Mouse (Mus musculus): ENCODE results near the gene Wnt2b.

Wnt2b gene

DNA sequence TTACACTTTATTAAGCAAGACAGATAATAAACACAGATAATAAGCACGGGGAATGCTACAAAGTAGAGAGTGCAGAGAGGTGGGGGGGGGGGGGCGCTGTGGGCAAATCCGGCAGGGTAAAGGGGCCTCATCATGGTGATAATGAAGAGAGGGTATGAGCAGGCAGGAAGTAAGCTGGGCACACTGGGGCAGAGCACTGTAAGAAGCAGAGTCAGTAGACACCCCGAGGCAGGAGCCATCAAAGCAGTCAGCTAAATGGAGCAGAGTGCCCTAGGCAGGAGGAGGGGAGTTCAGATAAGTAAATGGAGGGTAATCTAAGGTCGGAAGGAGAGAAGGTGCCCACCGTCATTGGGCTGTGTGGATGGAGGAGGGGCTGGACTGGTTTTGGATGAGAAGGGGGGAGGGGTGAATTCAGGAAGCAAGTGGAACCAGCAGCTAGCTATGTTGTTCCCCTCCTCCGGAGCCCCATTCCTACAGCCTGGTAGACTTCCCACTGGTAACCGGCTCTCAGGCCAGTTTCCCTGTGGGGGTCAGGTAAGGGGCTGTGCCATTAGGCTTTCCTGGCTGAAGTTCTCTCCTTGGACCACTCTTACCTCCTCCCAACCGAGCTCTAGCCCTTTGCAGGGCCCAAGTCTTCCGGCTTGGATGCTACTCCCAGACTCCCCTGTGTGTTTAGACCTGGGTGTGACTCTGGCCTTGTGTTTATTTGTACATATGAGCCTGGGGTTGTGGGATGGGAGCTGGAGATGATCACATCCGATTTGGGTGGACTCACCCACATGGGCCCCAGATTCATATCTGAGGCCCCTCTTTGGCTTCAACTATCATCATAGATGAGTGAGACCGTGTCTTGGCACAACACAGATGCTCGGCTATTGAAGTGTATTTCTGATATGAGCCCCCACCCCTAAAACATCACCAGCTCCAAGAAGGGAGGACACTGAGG is 1.9 kb upstream of the Wnt2b start:
- DNase-seq (ENCODE audit: low spot score), result no peak

DNA sequence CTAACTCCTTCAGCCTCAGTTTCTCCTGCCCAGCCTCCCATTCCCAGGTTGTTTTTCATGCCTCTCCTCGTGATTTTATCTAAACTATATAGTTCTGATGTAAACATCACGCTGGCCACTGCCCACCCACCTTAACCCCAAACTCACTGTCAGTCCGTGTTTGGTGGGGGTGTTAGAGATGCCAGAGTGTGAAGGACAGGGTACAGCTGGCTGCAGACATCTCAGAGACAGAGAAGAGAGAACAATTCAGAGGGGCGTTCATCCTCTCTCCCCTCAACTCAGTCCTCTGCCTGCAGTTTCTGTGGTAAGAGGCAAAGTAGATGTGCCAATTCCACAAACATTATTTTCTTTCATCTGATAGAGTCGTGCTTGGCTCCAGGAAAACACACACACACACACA is 1.1 kb upstream of the Wnt2b start:
- no peak for DNase-seq (ENCODE audit: low spot score)

- no peak for DNase-seq (ENCODE audit: low spot score)
These were observed 455 bp upstream of the Wnt2b start for GRCm38 (mm10) chr3:104962141-104962611.

- no peak for DNase-seq (ENCODE audit: low spot score)
These were observed 1.4 kb downstream of the Wnt2b start for GRCm38 (mm10) chr3:104960026-104961000.

DNA sequence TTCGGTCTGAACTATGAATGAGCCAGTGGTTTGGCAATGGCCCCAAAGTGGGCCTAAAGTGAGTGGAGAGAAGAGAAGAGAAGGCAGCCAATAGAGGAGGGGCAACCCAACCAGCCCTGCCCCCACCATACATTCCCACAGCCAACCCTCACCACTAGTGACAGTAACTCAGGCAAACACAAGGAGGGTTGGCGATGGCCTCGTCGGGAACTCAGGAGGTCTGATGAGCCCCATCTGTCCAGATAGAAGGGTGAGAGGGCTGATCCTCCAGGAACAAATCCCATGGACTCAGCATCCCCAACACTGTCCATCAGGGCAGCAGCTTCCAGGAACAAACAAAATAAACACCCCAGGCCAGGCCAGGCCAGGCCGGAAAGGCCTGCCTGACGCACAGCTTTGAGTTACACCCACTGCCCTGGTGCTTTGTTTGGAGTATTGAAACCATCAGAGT is 5.6 kb downstream of the Wnt2b start:
- DNase-seq (ENCODE audit: low spot score), result peak; percentile 75

- no peak for DNase-seq (ENCODE audit: low spot score)
These were observed 7.2 kb downstream of the Wnt2b start for GRCm38 (mm10) chr3:104954551-104954950.

DNA sequence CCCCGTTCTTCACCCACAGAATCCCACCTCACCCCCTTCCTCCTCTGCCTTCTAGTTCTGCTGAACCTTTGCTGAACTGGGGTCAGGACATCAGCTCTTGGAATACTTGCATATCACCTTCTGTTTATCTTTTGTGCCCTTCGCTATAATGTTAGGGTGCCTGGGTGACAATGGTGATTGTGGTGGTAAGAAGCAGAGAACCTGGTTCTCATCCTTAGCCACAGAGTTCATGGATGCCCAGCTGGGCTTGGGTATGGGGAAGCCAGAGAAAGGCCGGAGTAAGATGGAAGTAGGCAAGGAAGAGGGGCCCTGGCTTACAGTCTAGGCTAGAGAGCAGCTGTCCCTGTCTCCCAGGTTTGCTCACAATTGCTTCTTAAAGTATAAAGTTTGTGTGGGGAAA is 7.6 kb downstream of the Wnt2b start:
- no peak for DNase-seq (ENCODE audit: low spot score)

GRCm38 (mm10) chr3:104952891-104953670 is 8.6 kb downstream of the Wnt2b start:
- no peak for DNase-seq (ENCODE audit: low spot score)

DNA sequence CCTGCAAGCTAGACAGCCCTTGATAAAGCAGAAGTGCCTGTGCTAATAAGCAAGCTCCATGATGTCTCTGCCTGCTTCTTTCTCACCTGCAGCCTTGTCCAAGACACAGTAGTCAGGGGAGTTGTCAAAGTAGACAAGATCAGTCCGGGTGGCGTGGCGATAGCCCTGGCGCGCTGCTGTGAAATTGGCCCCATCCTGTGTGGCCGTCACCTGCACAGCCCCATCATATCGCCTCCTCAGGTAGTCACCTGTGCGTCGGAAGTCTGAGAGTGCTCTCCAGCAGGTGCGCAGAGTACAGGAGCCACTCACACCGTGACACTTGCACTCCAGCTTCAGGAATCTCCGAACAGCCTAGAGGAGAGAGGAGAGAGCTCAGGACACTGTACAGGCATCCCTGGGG is 10.8 kb downstream of the Wnt2b start:
- no peak for DNase-seq (ENCODE audit: low spot score)

DNA sequence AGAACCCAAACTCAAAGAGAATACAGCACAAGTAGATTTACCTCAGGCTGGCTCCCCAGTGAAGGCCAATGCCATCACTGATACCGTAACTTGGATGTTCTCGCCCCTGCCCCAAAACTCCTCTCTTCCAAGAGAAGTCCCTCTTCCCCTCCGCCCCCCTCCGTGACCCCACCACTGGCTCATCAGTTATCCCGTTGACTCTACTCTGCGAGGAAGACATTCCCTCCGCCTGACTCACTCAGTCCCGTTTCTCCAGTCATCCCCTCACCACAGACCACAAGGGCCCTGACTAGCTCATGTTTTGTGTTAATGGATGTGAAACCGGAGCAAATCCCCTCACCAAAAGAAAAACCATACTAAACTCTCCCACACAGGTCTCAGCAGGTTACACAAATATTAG is 16.8 kb downstream of the Wnt2b start:
- no peak for DNase-seq (ENCODE audit: low spot score)

- DNase-seq (ENCODE audit: low spot score), result no peak
These were observed 18.4 kb downstream of the Wnt2b start for GRCm38 (mm10) chr3:104943333-104943732.

DNA sequence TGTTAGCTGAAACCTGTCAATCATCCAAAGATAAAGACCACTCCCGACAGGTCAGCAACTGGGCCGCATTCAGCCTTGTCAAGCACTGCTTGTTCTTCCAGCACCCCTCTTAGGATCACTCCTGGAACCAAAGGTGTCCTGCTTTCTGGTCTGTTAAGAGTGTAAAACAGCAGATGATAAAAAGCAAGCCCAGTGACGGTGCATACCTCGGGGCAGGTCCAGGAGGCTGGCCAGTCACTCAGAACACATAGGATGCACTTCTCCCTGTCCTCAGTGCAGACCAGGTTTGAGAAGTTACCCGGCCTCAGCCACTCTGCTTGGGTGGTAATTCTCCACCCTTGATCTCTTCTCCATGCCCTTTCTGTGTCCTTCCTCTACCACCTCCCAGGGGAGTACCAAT is 19.0 kb downstream of the Wnt2b start:
- DNase-seq (ENCODE audit: low spot score), result no peak

DNA sequence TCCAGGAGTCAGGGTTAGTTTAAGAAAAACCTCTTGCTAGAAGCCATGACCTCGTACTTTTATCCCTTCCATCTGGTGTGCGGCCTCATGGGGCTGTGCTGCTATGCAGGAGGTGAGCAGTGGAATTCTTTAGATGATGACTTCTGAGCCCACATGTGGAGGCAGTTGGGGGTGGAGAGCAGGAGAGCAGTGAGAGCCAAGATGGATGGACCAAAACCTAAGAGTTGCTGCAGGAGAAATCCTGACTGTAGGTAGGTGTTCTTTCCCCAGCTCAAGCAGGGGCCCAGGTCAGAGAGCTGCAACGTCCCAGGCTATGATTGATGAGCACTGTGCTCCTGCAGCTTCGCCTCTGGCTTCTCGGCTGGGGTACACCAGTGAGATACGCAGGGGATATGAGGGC is 21.0 kb downstream of the Wnt2b start:
- no peak for DNase-seq (ENCODE audit: low spot score)

DNA sequence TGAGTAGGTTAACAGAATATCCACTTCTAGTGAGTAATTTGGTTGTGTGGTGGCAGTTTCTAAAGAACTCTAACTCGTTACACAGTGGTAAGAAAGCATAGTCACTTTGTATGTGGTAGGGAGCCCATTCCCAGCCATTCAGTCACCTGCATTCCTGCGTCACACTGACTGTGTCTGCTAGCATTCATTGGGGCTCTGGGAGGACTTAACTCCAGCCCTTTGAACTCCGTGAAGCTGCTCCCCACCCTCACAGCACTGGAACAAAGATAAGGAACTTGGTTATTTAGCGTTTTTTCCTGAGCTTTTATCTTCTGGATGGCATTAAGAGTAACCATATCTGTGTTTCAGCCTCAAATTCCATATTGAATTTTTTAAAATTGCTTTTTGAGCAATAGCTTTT is 23.4 kb downstream of the Wnt2b start:
- no peak for DNase-seq (ENCODE audit: low spot score)

DNA sequence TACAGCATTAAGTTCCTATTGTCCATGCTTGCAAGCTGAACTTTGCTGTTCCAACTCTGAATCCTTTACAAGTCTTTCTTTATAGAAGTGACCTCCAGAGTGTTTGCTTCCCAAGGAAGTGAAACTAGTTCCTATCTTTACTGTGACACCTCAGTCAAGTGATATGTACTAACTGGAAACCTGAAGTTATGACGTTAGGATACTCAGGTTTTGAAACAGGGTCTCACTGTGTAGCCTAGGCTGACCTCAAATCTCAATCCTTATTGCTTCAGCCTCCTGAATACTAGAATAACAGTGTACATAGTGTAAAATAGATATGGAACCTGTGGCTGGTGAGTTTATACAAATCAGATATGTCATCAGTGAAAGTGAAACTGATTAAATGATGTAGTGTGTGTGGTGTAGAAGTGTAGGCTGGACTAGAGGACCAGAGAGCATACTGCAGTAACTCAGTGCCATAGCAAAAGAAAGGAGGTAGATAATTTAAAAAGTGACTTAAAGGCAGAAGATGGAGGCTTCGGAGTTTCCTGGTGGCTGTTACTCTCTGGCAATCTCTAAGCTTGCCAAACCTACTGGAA is 23.9 kb downstream of the Wnt2b start:
- DNase-seq (ENCODE audit: low spot score), result no peak

DNA sequence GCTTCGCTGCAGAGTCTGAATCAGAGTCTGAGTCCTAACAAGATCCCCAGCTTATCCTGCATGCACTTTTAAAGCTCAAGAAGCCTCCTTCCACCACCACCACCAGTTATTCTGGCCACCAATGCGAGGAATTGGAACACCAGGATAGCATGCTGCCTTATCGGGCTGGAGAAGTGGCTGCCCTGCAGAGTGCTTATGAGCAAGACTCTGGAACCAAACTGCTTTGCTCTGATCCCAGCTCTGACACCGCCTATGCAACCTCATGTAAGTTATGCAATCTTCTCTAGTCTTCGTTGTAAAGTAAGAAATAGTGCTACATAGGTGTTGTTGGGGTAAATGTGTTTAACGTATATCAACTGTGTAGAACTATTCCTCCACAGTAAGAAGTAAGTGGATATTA is 32.3 kb downstream of the Wnt2b start:
- DNase-seq (ENCODE audit: low spot score), result no peak

- no peak for DNase-seq (ENCODE audit: low spot score)
These were observed 46.7 kb downstream of the Wnt2b start for GRCm38 (mm10) chr3:104914986-104915385.

GRCm38 (mm10) chr3:104909195-104909594 is 52.5 kb downstream of the Wnt2b start:
- no peak for DNase-seq (ENCODE audit: low spot score)

GRCm38 (mm10) chr3:104906007-104906406 is 55.7 kb downstream of the Wnt2b start:
- DNase-seq (ENCODE audit: low spot score), result no peak

DNA sequence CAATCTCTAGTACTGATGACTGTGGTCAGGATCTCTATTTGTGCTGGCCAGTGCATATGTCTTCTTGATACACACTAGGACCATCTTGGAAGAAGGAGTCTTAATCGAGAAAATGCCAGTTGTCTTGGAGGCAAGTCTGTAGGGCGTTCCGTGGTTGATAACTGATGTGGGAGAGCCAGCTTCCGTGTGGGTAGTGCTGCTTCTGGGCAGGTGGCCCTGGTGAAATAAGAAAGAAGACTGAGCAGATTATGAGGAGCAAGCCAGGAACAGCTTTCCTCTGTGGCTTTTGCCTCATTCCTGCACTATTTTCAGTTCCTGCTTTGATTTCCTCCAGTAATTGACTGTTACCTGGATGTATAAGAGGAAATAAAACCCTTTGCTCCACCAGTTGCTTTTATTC is 56.3 kb downstream of the Wnt2b start:
- DNase-seq (ENCODE audit: low spot score), result no peak

DNA sequence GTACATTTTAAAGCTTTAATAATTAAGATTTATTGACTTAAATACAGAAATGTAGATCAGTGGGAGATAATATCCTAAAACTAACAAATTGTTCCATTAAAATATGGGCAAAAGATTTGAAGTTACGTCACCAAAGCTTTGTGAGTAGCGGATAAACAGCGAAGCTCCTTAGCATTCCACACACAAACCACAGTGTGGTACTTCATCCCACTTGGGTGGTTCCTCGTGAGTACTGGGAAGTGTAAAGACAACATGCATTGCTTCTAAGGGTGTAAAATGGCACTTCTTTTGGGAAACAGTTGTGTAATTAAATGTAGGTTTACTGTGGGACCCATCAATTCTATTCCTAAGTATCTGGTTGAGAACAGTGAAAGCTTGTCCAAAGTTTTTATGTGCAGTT is 60.6 kb downstream of the Wnt2b start:
- DNase-seq (ENCODE audit: low spot score), result peak; percentile 35
